Mouse (Mus musculus): ENCODE measurements around the gene Myrip. TPM values are rescaled to one million over a fixed set of nuclear protein-coding genes. Genes with fewer than 3 reads are reported as not detected.
"Not testable (repeated sequence)": the region's sequence is repeated elsewhere in the genome, so short reads cannot be mapped to it uniquely, and the experiment has no call there.

Myrip gene
- total RNA-seq, 2 experiments from 2014 or later, result 55.9 to 64.3 TPM

DNA sequence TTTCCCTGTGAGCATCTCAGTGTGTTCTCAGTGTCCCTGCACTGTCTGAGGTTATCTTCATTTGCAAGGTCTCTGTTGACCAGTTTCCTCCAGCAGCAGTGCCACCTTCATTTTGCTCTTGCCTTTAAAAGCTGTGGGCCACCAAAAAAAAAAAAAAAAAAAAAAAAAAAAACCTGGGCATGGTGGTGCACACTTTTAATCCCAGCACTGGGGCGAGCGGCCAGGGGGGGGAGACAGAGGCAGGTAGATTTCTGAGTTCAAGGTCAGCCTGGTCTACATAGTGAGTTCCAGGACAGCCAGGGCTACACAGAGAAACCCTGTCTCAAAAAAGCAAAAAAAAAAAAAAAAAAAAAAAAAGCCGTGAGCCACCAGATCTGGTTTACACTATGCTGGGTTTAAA lies 29.7 kb downstream of the Myrip start:
- DNase-seq (ENCODE audit: low spot score in 2 of 2), result not testable (repeated sequence)

DNA sequence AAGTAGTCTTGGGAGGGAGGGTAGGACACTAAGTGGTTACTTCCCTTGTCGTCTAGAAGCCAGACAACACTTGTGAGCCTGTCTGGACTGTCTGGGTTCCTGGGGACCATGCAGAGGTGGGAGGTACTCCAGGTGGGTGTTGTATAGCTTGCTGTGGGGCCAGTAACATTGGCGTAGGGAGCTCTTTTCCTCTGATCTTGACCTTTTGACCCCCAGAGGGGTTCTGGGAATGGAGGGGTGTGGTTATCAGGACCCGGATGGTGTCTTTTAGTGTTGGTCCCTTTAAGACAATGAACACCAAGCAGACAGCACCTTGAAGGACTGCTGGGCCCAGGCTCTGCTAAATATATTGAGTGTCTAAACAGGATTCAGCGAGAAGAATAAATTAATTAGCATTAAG lies 36.9 kb downstream of the Myrip start:
- DNase-seq (ENCODE audit: low spot score in 2 of 2), result no peak

DNA sequence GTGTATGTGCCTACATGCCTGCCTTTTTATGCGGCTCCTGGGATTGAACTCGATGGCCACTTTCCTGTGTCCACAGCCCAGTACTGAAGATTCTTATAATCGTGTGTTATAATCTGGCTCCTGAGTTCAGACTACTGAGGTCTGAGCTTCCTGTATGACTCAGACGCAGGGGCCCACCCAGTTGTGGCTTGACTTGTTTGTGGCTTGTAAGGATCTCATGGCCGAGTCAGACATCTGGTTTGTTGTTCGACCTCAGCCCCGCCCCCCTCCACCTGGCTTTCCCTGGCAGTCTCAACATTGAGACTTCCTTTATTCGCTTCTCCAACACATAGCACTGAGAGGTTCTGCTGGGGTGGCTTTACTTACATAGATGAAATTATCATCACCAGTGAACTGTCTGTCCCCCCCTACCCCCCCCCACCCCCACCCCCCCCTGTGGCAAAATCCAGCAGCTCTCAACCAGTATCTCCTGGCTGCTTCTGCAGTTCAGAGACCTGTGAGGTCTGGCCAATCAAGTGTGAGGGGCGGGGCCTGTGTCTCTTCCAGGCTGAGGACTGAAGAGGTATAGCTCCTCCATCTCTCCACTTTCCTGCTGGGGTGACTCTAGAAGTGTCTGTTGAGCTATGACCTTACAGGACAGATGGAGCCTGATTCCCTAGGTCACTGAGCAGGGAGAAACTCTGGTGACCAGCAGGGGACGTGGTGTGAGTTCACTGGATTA lies 38.8 kb downstream of the Myrip start:
- DNase-seq (ENCODE audit: low spot score in 2 of 2), result no peak

DNA sequence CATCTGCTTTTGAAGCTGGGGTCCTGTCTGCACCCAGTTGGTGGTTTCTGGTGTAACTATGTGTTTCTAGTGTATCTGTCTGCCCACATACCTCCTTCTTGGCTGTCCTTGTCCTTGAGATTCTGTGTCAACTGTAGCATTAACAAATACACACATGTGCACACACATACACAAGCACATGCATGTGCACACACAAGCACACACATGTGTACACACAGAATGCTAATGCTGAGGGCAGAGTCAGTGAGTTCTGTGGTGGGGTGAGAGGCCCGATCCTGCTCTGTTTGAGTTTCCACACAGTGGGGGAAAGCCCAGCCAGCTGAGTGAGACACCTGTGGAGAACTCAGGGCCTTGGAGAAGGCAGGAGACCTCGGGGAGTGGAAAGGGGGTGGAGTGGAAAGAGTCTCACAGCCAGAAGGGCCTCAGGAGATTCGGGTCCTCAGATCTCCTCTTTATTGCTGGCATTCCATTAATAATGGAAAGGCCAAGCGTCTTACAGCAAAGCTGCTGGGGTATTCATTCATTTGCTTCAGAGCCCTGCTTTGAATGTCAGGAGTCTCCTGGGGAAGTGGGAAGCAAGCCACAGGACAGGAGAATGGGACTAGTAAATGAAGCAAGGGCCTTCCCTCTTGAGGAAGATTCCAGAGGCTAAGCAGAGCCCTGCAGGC lies 41.9 kb downstream of the Myrip start:
- DNase-seq (ENCODE audit: low spot score in 2 of 2), result no peak

DNA sequence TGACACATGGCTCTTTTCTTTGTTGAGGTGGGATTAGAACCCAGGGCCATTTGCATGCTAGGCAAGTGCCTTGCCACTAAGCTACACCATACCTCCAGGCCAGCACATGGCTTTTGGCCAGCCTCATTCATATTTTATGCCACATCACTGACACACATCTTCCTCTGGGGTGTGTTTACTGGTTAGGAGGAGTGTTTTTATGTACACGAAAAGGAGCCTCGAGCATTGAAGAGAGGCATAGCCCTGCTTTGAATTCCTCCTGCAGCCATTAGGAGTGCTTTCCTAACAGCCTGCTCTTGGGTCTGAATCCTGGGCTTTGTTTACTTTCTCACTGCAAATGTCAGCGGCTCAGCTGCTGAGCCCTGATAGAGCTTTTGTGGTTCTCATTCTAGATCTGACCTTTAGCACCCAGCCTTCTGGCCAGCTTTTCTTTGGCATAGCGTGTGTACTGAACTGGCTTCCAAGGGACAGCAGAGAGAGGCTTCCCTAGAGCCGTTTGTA lies 44.4 kb downstream of the Myrip start:
- no peak for DNase-seq (ENCODE audit: low spot score in 2 of 2)

DNA sequence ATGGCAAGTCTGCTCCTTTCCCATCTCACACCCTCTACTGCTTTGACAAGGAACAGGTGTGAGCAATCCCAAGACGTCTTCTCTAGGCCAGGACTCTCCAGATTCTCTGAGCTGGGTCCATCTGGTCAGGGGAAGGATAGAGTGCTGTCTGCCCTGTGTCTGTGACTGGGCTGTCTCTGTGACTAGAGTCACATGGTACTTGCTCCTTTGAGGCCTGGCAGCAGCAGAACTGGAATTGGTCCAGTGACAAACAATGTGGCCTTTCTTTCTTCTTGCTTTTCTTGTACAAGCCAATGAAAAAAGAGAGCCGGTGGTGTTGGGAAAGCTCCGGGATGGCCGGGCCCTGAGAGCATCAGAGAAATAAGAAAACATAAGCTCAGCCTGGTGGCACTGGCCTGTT lies 47.8 kb downstream of the Myrip start:
- DNase-seq (ENCODE audit: low spot score in 2 of 2), result peak; percentile 56 to 80

DNA sequence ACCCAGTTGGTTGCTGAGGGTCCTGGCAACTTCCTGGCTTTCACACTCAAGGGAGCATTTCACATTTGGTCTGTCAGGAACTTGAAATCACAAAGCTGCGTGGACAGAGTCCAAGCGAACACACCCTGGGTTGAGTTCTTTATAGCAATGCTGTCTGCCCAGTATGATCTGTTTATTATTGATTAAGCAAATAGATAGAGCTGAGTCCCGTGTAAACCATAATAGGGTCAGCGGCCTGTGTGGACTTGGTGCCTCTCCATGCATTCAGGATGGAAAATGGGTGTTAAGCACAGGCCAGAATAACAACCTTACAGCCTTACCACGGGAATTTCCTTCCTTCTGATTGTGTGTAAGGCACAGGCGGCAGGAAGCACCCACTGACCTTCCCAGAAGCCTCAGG lies 49.0 kb downstream of the Myrip start:
- no peak for DNase-seq (ENCODE audit: low spot score in 2 of 2)

DNA sequence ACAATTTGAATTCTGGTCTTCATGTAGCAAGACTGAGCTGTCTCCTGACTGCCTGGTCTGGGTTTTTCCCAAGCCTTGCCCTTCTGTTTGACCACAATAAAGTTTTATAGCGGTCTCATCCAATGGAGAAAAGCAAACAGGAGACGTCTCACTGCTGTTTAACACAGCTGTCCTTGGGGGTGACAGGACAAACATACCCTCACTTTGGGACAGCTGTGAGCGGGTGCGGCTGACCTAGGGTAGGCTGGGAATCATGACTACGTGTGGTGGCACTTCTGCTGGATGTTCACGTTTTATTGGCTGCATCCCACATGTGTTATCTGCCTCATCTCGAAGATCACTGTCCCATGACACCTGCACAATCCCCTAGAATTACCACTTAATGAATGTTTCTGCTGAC lies 49.7 kb downstream of the Myrip start:
- DNase-seq (ENCODE audit: low spot score in 2 of 2), result no peak

DNA sequence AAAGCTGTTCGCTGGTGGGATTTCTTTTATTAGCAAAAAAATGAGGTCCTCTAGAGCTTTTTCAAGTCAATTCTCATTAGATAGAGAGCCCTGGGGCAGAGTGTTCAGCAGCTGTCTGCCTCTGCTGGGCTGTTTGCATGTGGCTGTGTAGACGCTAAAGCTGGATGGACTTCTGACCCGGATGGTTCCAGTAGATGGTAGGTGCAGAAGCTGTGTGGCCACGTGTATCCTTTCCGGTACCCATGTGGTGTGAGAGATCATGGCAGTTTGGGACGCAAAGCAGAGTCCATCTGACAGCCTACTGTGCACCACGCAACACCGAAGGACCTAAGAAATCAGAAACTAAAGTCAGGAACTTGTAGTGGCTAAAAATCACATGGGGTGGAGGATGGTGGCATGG lies 50.2 kb downstream of the Myrip start:
- DNase-seq (ENCODE audit: low spot score in 2 of 2), result no peak

DNA sequence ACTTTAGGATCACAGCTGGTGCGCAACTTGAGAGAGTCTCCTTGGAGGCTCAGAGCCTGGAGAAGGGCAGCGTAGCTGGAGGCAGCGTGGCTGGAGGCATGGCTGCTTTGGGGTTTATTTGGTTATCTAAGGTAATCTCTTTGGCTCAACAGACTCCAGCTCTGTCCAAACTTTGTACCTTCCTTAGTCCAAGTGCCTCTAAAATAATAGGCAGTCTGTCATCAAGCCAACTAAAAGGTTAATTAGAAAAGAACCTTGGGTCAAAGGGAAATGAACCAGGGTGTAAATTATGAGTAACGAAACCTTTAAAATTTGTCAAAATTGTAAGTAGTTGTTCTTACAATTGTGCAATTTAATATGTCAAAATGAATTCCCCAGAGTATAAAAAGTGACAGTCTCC lies 51.7 kb downstream of the Myrip start:
- DNase-seq (ENCODE audit: low spot score in 2 of 2), result no peak

DNA sequence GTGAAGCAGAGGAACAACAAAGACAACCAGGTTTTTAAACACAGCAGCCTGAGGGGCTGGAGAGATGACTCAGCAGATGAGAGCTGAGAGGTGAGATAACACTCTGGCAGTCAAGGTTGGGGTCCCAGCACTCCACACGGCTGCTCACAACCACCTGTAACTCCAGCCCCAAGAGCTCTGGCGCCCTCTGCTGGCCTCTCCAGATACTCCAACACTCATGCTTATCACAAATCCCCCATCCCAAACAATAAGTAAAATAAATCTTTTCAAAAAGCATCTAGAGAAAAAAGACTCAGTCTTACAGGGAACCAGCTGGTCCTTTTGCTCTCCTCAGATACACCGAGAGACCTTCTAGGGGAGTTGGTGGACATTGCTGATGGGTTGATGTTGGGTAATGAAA lies 52.7 kb downstream of the Myrip start:
- no peak for DNase-seq (ENCODE audit: low spot score in 2 of 2)

DNA sequence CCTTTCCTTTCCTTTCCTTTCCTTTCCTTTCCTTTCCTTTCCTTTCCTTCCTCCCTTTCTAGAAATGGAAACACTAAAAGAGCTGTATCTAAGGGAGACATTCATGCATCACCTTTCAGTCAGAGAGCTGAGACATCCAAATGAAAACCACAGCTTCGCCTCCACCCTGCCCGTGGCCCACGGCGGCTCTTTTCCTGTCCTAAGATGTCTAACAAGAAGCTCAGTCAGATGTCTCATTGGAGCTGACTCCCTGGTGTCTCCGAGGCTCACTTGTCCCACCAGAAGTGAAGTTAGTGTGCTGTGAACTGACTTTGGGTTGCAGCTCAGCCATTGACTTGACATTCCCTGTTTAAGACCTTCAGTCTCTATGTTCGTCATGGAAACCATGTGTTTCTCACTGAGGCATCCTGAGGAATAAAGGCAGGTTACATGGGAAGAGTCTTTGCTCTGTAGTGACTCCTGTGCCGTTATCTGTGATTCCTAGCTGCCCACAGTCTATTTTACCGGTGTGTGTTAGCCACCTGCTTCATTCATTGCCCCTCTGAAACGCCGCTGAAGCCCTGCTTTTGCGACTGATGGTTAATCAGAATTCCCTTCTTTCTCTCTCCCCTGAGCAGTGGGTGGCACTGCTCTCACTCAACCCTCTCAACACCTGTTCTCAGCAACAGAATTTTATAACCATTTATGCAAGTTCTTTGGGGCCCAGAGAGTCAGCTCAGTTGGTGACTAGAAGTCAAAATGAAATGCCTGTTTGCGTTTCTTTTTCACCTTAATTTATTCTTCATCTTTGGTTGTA lies 53.4 kb downstream of the Myrip start:
- DNase-seq (ENCODE audit: low spot score in 2 of 2), result peak in 1 of 2 experiments; percentile 56

DNA sequence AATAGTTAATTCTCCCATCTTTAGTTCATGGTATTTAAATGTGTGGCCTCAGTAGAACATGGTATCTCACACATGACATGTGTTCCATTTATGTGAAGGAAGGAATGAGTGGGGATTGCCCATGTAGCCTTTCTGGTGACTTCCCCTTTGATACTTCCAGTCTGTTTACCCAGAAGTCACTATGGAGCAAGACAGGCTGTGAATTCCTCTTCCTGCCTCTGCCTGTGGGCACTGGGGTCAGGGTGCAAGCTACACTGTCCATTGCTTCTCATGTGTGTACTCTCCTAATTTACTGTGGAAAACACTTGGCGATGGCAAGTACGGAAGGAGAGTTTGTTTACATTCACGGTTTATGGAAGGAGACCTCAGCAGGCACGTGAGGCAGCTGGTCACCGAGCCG lies 55.2 kb downstream of the Myrip start:
- no peak for DNase-seq (ENCODE audit: low spot score in 2 of 2)

DNA sequence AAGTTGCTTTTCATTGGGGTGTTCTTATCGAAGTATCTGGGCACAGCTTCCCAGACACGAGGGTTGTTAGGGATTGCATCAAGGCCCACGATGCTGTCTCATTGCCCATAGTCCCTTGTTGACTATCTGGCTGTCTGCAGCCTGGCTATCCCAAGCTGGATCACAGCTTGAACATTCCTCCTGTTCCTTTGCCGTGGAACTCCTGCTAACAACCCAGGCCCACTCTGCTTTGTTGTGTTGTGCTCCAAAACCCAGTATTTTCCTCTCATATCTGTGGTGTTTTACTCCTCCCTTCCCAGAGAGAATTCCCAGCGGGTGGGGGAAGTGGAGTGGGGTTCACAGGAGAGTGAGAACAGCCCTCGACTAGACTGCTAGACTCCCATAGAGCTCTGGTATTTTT lies 56.7 kb downstream of the Myrip start:
- DNase-seq (ENCODE audit: low spot score in 2 of 2), result no peak

DNA sequence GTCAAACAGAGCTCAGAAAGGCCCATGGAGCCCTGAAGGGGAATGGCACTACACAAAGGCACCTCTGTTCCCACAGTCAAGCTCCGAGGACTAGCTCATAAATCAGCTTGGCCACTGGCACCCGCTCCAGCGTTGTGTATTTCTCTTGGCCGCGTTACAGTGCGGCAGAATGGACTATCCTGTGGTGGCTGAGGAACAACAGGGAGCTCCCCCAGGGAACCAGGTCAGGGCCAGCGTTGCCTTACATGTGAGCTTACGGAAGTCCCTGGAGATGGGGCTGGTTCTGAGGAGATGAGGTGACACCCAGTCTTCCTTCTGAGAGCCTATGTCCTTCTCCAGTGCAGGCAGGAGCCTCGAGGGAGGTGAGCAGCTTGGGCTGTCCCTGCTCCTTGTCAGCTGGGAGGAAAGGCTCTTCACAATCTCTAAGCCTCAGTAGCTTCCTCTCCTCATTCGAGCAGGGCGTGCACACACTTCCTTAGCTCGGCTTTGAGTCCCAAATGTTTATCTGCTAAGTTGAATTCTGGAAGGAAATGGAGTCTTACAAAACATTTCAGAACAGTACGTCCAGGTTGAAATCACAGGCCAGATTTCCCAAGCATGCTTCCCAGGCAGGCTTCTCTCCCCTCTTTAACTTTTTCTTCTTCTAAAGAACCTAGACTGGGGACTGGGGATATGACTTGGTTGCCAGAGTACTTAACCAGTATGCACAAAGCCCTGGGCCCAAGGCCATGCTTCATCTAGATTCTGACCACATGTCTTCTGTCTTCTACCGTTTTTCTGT lies 59.3 kb downstream of the Myrip start:
- peak in 1 of 2 experiments; percentile 80 for DNase-seq (ENCODE audit: low spot score in 2 of 2)

DNA sequence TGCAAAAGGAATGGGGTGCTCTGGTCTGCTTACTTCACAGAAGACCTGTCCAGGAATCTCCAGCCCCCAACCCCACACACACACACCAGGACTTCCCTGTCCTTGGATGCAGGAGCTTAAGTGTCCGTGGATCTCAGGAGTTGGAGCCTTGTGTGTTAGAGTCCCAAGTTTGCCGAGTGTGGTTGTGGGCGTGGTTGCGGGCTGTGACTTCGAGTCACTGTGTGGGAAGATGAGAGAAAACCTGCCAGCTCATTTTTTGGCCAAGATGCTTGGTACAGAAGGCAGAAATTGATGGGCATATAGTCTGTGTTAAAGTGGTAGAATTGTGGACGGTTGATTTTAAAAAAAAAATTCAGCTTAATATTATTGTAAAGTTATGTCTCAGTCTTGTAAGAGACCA lies 60.3 kb downstream of the Myrip start:
- peak in 1 of 2 experiments; percentile 62 for DNase-seq (ENCODE audit: low spot score in 2 of 2)

DNA sequence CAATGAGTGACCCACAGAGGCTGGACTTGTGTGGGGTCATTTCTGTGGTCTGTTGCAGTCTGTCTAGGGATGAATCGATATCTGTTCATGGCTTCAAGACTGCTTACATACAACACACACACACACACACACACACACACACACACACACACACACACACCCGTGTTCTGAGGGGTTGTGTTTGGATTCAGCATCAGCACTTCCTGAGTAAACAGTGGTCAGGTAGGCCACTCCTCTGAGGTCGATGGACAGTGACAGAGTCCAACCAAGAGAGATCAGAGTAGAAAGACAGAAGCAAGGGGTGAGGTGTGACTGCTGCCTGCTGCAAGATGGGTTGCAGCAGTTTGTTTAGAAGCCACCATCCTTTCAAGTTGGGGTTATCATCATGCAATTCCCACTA lies 61.4 kb downstream of the Myrip start:
- no peak for DNase-seq (ENCODE audit: low spot score in 2 of 2)

DNA sequence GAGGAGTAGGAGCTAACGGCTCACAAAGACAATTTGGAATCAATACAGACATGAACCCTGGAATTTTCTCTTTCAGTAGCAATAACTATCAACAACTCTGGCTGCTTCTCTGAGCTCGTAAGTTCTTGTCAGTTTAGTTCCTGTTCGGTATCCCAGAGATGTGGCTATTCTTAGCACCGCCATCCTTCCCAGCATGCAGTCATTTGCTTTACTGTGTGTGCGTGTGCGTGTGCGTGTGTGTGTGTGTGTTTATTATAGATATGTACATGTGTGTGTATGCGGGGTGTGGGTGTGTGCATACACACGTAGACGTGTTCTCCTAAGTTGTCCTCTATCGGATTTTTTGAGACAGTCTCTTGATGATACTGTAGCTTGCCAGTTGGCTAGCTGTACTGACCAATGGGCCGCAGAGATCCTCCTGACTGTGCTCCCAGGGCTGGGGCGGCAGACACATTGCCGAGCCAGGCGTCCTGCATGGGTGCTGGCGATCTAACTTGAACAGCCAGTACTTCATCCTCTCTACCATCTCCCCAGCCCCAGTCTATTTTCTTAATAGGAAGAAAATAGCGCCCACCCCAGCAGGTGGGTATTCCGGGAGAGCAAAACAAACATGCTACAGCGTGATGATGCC lies 63.5 kb downstream of the Myrip start:
- DNase-seq (ENCODE audit: low spot score in 2 of 2), result no peak

DNA sequence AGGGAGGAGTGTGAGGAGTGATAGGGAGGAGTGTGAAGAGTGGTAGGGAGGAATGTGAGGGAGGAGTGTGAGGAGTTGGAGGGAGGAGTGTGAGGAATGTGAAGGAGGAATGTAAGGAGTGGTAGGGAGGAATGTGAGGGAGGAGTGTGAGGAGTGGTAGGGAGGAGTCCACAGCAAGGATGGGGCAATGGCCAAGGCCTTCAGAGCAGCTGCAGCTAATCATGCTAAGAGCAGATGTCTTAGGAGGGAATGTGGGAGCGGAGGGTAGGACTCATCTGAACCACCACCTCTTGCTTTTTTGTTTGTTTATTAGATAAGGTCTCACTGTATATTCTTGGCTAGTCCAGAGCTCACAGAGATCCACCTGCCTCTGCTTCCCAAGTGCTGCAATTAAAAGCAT lies 66.2 kb downstream of the Myrip start:
- no peak for DNase-seq (ENCODE audit: low spot score in 2 of 2)

DNA sequence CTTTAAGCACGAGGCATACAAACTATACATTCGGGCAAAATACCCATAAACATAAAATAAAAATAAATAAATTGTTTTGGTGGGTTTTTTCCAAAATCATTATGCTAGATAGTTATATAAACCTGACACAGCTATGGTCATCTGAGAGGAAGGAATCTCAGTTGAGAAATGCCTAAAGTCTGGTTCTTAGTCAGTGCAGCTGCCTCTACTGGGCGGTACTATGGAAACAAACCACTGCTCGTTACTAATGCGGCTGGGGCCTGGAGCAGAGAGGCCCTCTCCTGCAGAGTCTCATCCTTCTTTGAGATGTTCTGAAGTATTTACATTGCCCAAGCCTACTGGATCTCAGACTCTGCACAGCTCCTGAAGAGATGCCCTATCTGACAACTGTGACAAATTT lies 70.3 kb downstream of the Myrip start:
- no peak for DNase-seq (ENCODE audit: low spot score in 2 of 2)

DNA sequence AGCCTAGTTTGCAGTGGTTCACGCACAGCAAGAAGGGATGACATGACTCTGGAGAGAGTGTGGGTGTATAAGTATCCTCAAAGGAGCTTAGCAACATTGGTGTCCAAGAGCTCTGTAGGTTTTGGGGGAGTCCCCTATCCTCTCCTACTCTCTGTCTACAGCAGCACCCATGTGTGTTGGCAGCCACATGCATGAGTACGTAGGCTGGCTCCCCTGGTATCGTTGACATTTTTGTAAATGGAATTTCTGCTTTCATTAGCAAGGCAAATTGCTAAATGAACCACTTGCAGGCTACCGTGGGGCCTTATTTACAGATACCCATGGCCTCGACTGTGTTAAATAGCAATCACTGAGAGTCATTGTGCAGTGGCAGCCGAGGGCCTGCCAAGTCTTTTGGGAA lies 71.0 kb downstream of the Myrip start:
- peak in 1 of 2 experiments; percentile 60 for DNase-seq (ENCODE audit: low spot score in 2 of 2)
